Mouse (Mus musculus): Measurements from ENCODE around the gene Cgn.

The Cgn gene

DNA sequence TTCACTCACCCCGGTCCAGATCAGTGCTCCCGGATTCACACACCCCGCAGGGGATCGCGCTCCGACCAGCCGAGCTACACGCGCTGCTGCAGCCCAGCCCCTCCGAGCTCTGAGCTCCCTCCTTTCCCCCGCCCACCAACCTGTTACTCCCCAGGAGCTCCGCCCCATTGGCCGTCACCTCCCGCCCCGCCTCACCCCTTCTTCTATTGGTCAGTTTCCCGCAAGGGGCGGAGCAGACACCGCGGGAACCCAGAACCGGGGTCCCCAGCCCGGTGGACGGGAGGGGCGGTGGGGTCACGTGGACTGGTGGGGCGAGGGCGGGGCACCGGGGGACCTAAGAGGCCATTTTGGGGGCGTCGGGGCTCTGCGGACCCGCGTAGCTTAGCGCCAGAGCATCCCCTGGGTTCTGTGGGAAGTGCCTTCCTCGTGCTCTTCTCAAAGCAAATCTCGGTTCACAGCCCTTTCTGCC lies at the start of gene Cgn:
Cgn (minus strand) TSS at position 126 of the 469 bp plus-strand sequence.
- DNase-seq (ENCODE audit: low spot score in 2 of 2) = peak; percentile 62 to 79

DNA sequence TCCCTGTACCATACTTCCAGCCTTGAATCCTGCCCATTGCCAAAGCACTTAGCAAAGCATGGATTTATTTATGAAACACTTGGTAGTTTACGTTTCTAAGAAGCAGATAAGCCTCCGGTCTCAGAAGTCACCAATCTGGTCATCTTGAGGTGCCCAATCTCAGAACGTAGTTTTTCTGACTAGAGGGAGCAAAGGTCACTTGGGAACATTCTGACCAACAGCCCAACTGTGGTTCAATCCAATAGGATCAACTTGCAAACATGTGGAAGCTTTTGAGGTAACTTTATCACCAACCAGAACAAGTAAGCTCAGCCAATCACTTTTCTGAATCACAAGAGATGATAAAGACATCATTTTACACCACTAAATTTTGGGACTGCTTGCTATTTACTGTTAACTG lies 49.1 kb upstream of the Cgn start:
- no peak for DNase-seq (ENCODE audit: low spot score in 2 of 2)

GRCm38 (mm10) chr3:94833358-94833757 lies 47.1 kb upstream of the Cgn start:
- DNase-seq (ENCODE audit: low spot score in 2 of 2) = no peak

- no peak for DNase-seq (ENCODE audit: low spot score in 2 of 2)
These were observed 46.4 kb upstream of the Cgn start for GRCm38 (mm10) chr3:94832701-94833100.

DNA sequence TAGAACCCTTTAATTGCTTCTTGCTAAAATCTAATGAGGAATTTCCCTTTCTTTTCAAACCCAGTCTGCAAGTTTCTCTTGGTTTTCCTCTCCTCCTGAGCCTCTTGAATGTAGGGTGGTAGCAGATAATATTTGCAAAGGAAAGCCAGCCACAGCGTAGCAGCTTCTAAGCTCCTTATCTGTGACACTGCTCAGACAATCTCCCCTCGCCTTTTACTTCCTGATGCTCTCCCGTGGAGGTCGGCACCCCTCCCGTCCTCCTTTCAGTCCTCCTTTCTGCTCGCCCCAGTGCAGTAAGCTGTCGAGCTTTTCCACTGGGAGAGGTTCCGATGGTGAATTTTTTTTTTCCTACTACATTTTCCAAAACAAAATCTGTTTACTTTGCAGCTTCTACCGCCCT lies 45.8 kb upstream of the Cgn start:
- no peak for DNase-seq (ENCODE audit: low spot score in 2 of 2)

DNA sequence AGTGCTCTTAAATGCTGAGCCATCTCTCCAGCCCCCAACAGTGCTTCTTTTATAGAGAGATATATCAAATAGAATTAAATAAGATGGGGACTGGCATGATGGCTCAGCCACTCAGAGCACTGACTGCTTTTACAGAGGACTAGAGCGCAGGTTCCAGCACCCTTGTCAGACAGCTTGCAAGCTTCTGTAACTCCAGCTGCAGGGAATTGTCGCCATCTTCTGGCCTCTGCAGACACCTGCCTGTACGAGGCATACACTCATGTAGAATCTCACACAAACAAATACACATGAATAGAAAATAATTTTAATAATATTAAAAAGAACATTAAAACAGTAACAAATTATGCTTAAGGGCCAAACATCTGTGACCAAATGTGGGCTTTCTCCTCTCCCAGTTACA lies 37.8 kb upstream of the Cgn start:
- no peak for DNase-seq (ENCODE audit: low spot score in 2 of 2)

- DNase-seq (ENCODE audit: low spot score in 2 of 2) = no peak
These were observed 35.8 kb upstream of the Cgn start for GRCm38 (mm10) chr3:94822082-94822481.

DNA sequence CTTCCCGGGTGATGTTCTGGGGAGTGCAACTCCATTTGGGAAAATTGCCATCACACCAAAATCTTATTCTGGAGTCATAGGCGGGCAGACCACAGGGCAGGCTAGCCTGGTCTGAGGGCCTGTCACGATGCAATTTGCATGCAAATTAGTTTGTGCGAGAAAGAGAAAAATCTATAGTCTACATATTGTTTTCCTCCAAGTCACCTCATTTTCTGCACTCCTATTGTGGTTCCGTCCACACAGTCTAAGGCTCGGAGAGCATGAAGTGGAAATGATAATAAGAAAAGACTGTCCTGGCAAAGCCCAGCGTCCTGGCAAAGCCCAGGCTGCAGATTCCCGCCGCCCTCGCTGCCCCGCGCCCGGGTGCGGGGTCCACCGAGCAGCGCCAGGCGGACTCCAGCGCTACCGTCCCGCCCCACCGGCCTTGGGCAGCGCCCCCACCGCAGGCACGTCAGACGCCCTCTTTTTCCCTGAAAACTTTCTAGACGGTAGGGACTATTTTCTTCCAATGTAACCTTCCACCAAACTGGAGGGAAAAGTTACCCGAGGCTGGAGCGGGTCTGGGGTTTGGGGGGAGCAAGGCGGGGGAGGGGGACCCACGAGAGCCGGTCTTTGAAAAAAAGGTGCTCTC lies 34.8 kb upstream of the Cgn start:
- DNase-seq (ENCODE audit: low spot score in 2 of 2) = no peak

- DNase-seq (ENCODE audit: low spot score in 2 of 2) = no peak
These were observed 33.4 kb upstream of the Cgn start for GRCm38 (mm10) chr3:94819452-94820425.

GRCm38 (mm10) chr3:94817731-94818130 lies 31.4 kb upstream of the Cgn start:
- DNase-seq (ENCODE audit: low spot score in 2 of 2) = no peak

- no peak for DNase-seq (ENCODE audit: low spot score in 2 of 2)
These were observed 29.3 kb upstream of the Cgn start for GRCm38 (mm10) chr3:94815603-94816002.

DNA sequence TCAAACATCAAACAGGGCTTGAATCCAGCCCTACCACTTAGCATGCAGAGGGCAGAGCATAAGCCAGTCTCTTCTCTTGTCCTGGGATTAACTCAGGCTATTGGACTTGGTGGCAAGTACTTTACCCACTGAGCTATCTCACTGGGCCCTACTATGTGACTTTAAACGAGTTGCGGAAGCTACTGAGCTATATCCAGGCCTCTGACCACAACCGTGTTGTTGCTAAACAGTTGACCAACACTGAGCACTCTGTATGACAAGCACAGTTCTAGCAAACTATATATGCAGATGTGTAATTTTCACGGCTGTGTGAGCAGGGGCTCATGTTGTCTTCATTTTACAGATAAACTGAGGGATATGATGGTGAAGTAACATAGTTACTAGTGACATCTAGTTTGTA lies 28.4 kb upstream of the Cgn start:
- DNase-seq (ENCODE audit: low spot score in 2 of 2) = no peak

- no peak for DNase-seq (ENCODE audit: low spot score in 2 of 2)
These were observed 27.8 kb upstream of the Cgn start for GRCm38 (mm10) chr3:94814063-94814462.

DNA sequence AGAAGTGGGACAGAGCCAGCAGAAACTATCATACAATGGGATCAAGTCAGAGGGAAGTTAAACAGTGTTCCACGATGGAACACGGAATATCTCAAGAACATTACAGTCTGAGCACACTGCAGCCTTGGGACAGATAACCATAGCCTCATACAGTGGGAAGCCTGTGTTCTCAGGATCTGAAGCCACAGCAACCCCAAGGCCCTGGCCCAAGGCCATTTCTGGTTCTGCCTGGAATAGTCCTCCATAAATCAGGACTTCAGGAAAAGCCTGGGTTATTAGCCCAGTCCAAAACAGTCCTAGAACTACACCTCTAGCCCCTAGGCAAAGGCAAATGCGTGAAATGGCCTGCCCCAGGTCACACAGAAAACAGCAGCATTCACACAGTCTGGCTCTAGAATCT lies 27.4 kb upstream of the Cgn start:
- no peak for DNase-seq (ENCODE audit: low spot score in 2 of 2)

GRCm38 (mm10) chr3:94811628-94812027 lies 25.3 kb upstream of the Cgn start:
- DNase-seq (ENCODE audit: low spot score in 2 of 2) = peak; percentile 4 to 15

DNA sequence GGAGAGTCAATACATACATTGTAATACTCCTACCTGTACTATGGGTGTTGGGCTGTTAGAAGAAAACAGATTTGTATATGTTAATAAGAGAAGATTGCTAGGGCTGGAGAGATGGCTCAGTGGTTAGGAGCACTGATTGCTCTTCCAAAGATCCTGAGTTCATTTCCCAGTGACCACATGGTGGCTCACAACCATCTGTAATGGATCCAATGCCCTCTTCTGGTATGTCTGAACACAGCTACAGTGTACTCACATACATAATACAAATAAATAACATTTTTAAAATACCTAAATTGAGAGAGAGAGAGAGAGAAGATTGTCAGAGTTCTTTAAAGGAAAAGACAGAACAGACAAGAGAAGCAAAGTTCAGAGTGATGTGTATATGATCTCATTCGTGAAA lies 22.0 kb upstream of the Cgn start:
- no peak for DNase-seq (ENCODE audit: low spot score in 2 of 2)

GRCm38 (mm10) chr3:94804976-94805375 lies 18.7 kb upstream of the Cgn start:
- no peak for DNase-seq (ENCODE audit: low spot score in 2 of 2)

DNA sequence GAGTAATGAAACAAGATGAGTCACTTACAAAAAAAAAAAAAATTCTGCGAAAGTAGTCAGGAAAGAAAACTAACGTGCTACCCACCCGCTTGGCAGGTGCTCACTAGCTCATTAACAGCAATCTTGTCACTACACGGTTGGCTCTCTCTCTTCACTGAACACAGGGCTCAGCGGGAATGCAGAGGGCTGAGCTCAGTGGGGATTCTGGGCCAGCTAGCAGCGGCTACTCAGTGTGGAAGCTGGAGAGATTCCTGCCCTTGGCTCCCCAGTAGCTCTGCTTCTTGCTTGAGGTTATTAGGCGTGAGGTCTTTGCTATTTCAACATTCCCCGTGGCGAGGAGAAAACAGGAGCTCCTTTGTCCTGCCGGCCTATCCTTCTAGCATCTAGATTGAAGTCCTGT lies 17.9 kb upstream of the Cgn start:
- DNase-seq (ENCODE audit: low spot score in 2 of 2) = no peak

DNA sequence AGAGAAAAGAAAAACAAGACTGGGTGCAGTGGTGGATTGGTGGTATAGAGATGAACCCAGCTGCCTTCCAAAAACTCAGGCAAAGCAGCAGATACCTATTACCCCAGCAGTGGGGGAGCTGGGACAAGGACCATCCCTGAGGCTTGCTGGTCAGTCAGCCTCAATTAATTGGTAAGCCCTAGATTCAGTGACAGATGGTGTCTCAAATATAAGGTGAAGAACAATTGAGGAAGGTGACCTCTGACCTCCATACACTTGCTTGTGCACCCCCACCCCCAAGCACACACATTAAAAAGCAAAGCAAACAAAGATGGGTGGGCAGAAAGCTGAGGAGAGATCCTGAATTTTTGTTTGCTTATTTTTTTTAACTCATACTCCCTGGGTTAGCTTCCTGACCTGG lies 9.9 kb upstream of the Cgn start:
- DNase-seq (ENCODE audit: low spot score in 2 of 2) = no peak

DNA sequence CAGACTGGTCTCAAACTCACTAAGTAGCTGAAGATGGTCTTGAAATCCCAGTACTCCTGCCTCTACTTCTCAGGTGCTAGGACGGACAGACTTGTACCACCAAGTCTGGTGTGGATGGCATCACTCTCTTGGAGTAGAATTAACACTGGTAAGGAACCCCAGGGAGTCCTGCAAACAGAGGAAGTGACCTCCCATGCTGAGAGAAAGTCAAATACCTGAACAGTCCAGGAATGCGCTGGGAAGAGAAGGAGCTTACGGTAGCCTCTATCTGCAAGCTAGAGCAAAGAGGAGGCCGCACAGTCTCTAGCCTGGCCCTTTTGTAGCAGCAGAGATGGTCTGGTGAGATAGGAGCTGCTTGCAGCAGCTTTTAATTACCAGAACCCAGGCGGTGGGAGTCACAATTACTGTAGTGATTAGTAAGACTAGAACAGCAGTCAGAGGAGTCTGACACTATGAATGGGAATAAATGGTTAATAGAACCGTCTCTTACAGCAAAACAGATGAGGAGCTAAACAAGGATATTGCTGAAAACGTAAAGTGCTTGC lies 9.4 kb upstream of the Cgn start:
- DNase-seq (ENCODE audit: low spot score in 2 of 2) = no peak

GRCm38 (mm10) chr3:94794359-94794758 lies 8.1 kb upstream of the Cgn start:
- no peak for DNase-seq (ENCODE audit: low spot score in 2 of 2)

- DNase-seq (ENCODE audit: low spot score in 2 of 2) = no peak
These were observed 7.4 kb upstream of the Cgn start for GRCm38 (mm10) chr3:94793672-94794071.

DNA sequence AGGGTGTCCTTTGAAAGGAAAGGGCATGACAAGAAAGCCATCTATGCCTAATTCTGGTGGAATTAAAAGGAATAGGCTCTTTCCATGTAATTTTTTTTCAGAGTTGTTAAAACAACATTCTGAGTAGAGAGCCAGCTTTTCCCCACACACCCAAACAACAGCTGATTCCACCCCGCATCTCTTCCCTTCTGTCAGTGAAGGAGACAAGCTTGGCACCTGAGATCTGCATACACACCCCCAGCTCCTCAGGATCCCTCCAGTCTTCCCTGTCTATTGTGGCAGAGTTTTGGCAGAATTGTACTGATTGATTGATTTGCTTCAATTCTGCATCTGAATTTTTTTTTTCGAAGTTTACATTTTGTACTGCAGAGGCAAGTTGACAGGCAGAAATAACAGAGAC lies 6.0 kb upstream of the Cgn start:
- DNase-seq (ENCODE audit: low spot score in 2 of 2) = no peak
